Mouse (Mus musculus) gastrocnemius, adult 2 months (tissue): ENCODE data around the gene Adgrg1. TPM values are rescaled to one million over a fixed set of nuclear protein-coding genes. Genes with fewer than 3 reads are reported as not detected.

ENCODE experiments used
- DNase-seq: peaks from one replicate; pipeline ENCODE4 v3.0.0; 2022
- H3K27ac ChIP-seq: fragments of 200-600 bp; 2 replicates; pipeline ENCODE4 v1.8.1; 2022; ENCODE audit warnings: mild to moderate bottlenecking
- H3K4me3 ChIP-seq: fragments of 200-600 bp; 2 replicates; pipeline ENCODE4 v1.8.1; 2022; ENCODE audit warnings: mild to moderate bottlenecking, moderate library complexity
- CTCF ChIP-seq: fragments of 200-600 bp; IDR thresholded peaks from 2 replicates; pipeline ENCODE4 v1.8.1; 2022; ENCODE audit warnings: antibody characterized with exemption, mild to moderate bottlenecking, moderate library complexity
- intact Hi-C: fragments of 180-260 bp; cut with DNase I; formaldehyde crosslinking; loops from one replicate; pipeline ENCODE4 v1.15.1; 2025
- total RNA-seq, 2 experiments: library from RNA; stranded (reverse); gene quantifications; 2 replicates each; pipeline ENCODE4 v1.2.3; 2021

The Adgrg1 gene
- total RNA-seq, 2 experiments from 2014 or later = 20.7 to 27.4 TPM

DNA sequence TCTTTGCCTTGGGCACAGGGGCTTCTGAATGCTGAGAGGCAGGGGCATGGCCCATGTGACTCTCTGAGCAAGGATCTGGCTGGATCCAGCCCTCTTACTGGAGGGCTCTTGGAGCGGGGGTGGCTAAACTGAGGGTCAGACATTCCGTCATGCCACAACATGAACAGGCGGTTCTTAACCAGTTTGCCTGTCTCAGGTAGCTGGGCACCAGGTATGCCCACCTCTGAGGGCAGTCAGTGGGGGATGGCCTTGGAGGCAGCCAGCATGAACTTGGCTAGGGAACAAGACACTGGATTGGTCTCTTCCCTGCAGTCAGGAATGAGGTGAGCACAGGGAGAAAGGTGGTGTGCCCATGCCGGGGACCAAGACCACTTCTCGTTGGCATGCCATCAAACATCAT is 5.6 kb downstream of the Adgrg1 start:
- Histone ChIP-seq H3K4me3 (no peak overlapping the region), H3K27ac (no peak overlapping the region)
- DNase-seq = no peak
- intact Hi-C loops = no loop called here
- TF ChIP-seq CTCF = no peak

DNA sequence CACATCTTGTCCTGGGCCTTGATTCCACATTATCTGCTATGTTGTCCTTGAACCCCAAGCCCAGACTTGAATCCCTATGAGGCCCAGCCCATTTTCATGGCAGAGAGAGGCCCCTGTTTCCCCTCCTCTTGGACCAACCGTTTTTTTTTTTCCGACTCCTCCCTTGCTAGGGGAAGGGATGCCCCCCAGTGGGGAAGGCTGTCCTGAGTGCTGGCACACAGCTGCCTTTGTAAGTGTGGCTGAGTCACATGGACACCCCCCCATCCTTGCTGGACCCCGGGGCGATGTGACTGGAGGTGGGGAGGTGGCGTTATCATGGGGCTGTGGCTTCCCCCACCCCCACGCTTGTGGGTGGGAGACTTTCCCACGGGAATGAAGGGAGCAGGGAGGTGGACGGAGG is 6.4 kb downstream of the Adgrg1 start:
- intact Hi-C loops = no loop called here
- no peak overlapping the region for H3K27ac ChIP-seq
- no peak overlapping the region for H3K4me3 ChIP-seq
- DNase-seq = no peak
- no peak for TF ChIP-seq CTCF

DNA sequence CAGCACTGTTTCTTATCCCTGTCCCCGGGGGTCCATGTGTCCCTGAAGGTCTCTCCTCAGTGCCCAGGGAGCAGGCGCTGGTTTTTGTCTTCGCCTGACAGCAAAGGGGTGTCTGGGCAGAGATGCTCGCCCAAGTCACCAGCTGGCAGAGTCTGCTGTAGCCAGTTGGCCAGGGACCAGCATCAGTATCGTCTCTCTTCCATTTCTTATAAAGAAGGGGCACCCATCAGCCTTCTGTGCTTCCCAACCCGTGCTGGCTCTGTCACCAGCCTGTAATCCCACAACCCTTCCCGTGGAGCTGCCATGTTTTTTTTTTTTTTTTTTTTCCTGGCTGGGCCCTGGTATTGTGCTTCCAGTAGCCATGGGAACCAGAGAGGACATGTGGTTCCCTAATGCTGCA is 7.3 kb downstream of the Adgrg1 start:
- intact Hi-C loops = no loop called here
- Histone ChIP-seq H3K27ac (no peak overlapping the region), H3K4me3 (no peak overlapping the region)
- DNase-seq = no peak
- no peak for TF ChIP-seq CTCF

DNA sequence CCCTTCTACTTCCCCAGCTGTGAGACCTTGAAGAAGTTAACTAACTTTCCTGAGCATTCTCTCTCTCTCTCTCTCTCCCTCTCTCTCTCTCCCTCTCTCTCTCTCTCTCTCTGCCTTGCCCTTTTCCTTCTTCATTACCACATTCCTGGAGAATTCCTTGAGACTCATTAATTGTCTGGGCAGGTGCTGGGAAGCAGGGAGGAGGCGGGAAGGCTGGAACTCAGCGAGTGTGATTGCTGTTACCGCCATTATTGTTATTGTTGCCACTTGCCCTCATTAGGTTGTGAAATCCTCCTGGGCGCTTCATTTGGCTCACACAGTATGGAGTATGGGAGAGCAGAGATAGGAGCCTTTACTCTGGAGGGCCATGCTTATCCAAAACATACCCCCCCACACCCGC is 8.6 kb downstream of the Adgrg1 start:
- H3K4me3 ChIP-seq = no peak overlapping the region
- H3K27ac ChIP-seq = no peak overlapping the region
- no peak for DNase-seq
- TF ChIP-seq CTCF = no peak
- intact Hi-C loops = no loop called here

DNA sequence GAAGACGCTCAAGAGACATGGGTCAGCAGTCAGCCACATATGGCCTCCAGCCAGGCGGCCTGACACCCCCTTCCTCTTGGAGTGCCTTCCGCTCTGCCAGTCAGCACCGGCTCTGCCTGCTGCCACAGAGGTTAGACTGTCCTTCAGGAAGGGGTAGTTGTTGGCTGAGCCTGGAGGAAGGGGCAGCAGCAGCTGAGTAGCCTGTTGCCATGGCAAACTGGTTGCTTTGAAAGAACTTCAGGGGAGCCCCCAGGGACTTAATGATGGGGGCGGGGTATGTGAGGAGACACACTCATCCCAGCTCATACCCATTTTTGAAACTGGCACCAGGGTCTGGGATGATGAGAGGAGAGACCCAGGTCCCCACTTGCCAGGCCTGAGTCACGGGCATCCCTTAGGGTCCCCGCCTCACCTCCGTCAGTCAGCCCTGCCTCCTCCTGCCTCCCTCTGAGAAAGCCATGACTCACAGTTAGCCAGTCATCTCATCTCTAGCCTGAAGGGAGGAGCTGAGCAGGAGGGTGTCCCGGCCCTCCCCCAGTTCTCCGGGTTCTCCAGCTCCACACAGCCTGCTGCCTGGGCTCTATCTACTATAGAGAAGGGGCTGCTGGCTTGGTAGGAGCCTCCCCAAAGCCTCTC is 9.4 kb downstream of the Adgrg1 start:
- Histone ChIP-seq H3K4me3 (peak overlapping the region; percentile 73), H3K27ac (peak overlapping the region; percentile 92)
- intact Hi-C loops = loop anchor here (2.0 kb wide), 1 partner anchor 15 kb away; no protein-coding TSS in a partner anchor
- no peak for TF ChIP-seq CTCF
- DNase-seq = peak; percentile 55

DNA sequence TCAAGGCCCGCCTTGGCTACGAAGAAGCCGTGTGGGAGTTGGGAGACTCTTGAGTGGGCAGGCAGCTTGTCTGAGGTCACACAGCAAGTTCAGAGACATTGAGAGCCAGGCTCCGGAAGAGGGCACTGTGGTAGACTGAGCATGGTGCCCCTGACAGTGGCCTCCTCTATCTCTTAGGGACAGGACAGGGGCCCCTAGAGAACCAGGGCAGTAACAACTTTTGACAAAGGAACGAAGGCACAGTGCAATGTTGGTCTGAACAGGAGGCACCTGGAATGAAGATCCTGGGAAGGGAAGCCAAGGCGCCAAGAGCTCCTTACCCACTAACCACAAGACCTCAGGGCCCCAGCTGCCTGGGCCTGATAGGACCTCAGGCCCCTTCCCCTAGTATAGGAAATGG is 10.5 kb downstream of the Adgrg1 start:
- DNase-seq = no peak
- peak; percentile 21; the same call in 1 of the 2 replicates for TF ChIP-seq CTCF
- peak overlapping the region; percentile 92 for H3K27ac ChIP-seq
- intact Hi-C loops = loop anchor here (2.0 kb wide), 1 partner anchor 14 kb away; no protein-coding TSS in a partner anchor
- H3K4me3 ChIP-seq = peak overlapping the region; percentile 73

DNA sequence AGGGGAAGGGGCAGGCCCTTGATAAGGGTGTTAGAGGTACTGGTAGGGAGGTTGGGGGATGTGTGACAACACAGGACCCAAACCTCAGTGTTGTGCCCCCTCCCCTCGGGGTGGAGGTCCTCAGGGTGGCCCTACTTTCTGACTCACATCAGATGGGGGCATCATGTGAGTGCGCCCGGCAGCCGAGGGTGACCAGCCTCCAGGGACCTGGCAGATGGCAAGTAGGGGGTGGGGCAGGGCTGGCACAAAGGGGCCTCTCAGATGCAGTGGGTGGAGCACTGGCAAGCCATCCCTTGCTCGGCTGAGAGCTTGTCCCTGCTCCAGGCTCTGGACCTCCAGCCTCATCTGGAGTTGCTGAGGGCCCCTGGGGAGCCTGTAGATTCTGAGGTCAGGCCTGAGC is 12.1 kb downstream of the Adgrg1 start:
- intact Hi-C loops = no loop called here
- Histone ChIP-seq H3K4me3 (peak overlapping the region; percentile 73), H3K27ac (peak overlapping the region; percentile 92)
- no peak for DNase-seq
- no peak for TF ChIP-seq CTCF

DNA sequence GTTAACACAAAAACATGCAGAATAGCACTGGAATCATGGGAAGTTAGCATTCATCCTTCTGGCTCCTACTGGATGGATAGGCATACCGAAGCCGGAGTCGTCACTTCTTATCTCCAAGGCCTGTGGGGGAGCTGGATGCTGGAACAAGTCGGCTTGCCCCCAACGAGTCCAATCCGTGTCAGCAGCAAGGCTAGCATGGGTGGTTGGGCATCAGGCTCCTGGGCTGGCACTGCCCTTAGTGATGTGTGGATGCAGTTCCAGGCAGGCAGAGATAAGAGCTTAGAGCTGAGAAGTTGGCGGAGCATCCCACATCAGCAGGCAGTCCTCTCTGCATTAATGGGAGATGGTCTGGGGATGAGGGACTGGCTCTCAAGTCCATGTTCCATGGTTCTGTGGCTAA is 13.0 kb downstream of the Adgrg1 start:
- Histone ChIP-seq H3K27ac (peak overlapping the region; percentile 92), H3K4me3 (peak overlapping the region; percentile 73)
- no peak for TF ChIP-seq CTCF
- no peak for DNase-seq
- intact Hi-C loops = no loop called here

DNA sequence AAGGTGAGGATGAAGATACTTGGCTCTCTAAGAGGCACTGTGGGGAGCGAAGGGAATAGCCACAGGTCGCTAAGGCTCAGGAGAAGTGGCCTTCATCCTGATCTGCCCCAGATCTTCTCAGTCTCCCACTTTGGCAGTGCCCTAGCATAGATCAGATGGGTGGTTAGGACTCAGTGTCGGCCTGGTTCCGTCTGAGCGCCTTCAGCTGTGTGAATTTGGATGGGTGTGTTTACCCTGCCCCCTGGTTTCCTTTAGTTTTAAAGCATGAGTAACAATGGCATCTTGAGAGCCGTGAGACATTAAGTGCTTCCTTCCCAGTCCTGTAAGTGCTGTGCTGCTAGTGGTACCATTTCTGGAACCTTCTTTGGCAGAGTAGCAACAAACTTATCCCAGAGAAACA is 14.1 kb downstream of the Adgrg1 start:
- intact Hi-C loops = no loop called here
- no peak for TF ChIP-seq CTCF
- no peak for DNase-seq
- Histone ChIP-seq H3K27ac (peak overlapping the region; percentile 92), H3K4me3 (peak overlapping the region; percentile 73)

DNA sequence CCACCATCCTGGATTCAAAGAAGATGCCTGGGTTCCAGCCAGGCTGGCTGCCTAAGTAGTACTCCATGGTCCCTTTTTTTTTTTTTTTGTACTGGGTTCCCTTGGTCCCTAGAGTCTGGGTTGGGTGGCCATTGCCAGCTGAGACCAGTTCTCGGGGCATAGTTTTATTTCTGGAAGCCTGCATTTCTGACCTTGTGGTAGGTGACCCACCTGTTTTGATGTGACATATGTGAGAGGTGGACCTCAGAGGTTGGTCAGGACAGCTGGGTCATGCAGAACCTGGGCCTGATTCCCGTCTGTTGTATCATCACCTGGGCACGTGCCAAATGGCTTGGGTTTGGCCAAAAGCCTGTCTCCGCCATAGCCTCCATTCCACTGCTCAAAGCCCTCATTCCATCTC is 15.2 kb downstream of the Adgrg1 start:
- H3K27ac ChIP-seq = peak overlapping the region; percentile 92
- no peak for DNase-seq
- TF ChIP-seq CTCF = no peak
- no peak overlapping the region for H3K4me3 ChIP-seq
- intact Hi-C loops = no loop called here

DNA sequence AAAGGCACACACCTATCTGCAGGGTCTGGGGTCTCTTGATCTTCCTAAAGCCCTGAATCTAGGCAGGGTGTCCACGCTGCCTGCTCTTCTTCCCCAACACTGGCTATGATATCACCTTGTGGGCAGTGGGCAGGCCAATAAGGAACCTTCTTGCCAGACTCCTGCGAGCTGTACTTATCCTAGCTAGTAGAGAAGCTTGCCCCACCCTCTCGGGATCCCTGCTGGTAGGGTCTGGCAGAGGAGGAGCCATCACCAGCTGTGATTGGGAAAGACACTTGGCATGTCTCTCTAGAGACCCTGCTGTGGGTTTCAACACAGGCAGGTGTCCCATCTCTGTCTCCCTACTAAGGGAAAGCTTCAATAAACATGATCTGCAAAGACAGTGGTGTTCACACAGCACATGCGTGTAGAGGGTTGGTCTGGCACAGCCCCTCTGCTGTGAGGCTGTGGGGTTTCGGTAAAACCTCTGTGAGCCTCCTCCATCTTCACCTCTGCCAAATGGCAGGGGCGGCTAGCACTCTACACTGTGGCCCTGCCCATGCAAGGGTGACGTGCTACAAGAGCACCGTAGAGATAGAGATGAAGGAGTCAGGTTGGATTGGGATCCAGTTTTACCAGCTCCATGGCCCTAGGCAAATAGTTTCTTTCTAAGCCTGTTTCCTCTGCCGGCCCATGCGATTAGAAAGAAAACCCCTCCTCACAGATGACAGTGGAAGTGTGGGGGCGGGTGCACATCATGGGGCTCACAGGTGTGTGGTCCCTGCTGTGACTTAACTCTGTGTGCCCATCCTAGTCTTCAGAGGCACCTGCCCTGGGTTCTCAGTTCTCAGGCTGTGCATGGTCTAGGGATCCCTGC is 16.3 kb downstream of the Adgrg1 start:
- intact Hi-C loops = no loop called here
- Histone ChIP-seq H3K4me3 (peak overlapping the region; percentile 33), H3K27ac (peak overlapping the region; percentile 92)
- DNase-seq = no peak
- TF ChIP-seq CTCF = no peak

DNA sequence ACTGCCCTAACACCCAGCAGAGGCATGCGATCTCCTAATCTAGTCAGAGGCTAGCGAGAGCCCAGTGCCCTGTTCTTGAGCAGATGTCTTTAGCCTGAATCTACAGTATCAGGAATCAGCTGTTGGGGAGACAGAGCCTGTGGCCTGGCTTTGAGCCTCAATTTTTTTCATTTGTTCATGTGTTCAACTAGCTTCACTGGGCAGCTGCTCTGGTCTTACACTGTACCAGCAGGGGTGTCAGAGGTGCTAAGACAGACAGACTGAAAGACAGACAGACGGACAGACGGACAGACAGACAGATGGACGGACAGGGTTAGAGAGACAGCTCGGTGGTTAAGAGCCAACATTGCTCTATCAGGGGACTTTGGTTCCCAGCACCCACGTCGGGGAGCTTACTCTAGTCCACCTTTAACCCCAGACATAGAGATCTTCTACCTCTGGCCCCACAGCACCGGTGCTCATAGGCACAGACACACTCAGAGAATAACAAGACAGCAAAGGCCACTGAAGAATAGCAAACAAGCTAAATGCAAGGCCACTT is 17.0 kb downstream of the Adgrg1 start:
- intact Hi-C loops = no loop called here
- H3K27ac ChIP-seq = peak overlapping the region; percentile 92
- no peak for TF ChIP-seq CTCF

DNA sequence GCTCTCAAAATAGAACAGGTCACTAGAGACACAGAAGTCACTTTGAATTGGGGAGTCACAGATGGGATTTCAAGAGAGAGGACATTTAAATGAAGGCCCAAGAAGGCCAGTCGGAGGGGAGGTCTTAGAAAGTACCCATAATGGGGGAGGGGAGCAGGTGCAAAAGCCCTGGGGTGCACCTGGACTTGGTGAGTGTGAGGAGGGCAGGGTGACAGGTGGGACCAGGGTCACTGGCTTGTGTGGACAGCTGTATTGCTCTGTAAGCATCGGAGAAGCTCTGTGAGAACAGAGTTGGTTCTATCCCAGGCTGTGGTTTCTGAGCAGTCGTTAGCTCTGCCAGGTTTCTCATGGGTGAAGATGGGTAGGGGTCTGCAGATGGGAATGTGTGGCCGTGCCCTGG is 17.5 kb downstream of the Adgrg1 start:
- intact Hi-C loops = no loop called here
- no peak for TF ChIP-seq CTCF
- Histone ChIP-seq H3K4me3 (peak overlapping the region; percentile 42), H3K27ac (peak overlapping the region; percentile 92)
- DNase-seq = no peak

More for the DNA sequence above, 17.0 kb downstream of the Adgrg1 start:
- DNase-seq = no peak
- H3K4me3 ChIP-seq = peak overlapping the region; percentile 33
